Mouse (Mus musculus) cerebellum, adult 9-10 months (tissue): ENCODE results near the gene Slc16a12.
"Not testable (repeated sequence)": the region's sequence is repeated elsewhere in the genome, so short reads cannot be mapped to it uniquely, and the experiment has no call there.

Experiments used
- DNase-seq: peaks from one replicate; pipeline ENCODE4 v3.0.0; 2022

The Slc16a12 gene

DNA sequence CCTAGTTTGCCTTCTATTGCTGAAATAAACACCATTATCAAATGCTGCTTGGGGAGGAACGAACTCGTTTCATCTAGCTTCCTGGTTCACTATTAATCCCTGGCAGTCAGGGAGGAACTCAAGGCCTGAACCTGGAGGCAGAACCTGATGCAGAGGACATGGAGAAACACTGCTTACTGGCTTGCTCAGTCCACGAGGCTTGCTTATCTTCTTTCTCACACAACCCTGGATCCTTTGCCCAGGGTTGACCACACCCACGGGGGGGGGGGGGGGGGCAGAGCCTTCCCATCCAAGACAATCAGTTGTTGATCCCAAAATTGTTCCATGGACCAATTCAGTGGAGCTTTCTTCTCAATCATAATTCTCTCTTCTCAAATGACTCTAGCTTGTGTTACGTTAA, 84.3 kb downstream of the Slc16a12 start:
- DNase-seq: no peak

DNA sequence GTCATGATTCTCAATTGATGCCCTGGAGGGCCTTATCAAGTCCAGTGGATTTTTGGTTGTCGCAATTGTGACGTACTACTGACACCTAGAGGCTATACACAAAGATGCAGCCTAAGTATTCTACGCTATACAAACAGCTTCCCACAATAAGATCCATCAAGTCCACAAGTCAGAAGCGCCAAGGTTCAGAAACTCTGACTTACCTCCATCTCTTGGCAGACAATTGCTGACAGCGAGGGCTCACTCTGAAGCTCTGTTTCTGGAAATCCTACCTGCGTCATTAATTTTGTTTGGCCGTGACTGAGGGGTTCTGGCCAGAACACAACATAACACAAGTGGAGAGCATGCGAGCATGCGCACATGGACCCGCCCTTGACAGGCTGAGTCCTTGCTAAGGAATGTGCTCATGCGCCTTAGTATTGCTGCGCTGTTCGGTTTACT, 85.0 kb downstream of the Slc16a12 start:
- DNase-seq: peak; percentile 70

DNA sequence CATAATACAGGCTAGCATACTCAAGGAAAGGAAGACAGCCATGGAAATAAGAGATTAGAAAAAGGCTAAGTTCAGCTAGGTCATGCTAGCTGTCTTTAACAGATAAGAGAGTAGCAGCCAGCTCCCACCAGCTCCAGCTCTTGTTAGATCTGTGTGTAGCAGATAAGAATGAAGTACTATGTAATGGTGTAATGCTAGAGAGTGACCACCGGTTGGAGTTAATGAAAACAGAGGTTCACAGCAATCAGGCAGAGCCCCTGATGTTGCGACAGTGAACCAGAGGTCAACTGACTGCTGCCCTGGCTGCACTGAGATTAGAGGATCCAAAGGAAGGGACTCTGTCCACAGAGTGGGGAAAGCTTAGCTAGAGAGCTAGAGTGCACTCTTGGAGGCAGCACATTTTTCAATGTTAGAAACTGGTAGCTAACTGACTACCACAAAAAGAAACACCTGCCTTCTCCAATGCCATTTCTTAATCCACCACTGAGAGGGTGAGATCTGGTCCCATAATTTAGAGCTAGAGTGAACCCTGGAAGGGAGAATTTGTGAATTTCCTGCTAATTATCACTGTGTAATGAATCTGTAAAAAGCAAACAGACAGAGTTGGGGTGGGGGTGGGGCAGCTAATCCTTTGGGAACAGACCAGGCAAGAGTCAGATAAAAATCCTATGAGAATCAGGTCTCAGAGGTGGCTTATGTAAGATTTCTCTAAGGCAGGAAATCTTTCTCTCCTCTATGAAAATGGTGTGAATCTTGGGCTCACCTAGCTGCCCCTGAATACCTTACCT, 90.4 kb downstream of the Slc16a12 start:
- no peak for DNase-seq

DNA sequence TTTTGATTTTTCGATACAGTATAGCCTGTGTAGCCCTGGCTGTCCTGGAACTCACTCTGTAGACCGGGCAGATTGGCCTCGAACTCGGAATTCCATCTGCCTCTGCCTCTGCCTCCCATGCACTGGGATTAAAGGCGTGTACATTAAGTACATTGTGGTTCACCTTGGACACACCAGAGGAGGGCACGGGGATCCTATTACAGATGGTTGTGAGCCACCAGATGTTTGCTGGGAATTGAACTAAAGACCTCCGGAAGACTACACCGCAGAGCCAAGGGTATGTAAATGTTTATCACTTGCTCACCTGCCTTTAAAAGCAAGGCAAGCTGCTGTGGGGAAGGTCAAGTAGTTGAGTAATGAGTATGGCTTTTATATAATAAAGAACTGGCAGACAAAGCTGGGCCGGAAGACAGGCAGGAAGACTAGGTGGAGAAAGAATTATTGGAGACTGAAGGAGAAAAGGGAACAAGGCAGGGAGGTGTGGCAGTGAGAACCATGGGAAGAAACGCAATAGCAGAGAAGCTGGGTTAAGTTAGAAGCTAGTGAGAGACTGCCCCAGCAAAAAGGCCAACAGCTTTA, 91.8 kb downstream of the Slc16a12 start:
- no peak for DNase-seq

DNA sequence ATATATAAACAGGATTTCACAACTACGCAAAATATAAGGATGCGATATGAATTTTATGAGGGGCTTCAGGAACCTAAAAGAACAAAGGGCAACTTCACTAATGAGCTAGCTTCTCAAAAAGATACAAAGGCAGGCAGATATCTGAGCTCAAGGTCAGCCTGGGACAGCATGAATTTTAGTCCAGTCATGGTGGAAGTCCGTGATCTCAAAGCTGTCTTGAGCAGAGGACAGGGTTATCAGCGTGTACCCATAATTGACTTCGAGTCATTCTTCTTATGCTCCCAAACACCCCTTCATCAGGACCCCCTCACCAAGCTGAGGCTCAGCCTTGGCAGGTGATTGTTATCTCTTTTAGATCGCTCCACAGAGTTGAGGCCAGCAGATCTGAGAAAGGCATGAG, 96.1 kb downstream of the Slc16a12 start:
- no peak for DNase-seq

DNA sequence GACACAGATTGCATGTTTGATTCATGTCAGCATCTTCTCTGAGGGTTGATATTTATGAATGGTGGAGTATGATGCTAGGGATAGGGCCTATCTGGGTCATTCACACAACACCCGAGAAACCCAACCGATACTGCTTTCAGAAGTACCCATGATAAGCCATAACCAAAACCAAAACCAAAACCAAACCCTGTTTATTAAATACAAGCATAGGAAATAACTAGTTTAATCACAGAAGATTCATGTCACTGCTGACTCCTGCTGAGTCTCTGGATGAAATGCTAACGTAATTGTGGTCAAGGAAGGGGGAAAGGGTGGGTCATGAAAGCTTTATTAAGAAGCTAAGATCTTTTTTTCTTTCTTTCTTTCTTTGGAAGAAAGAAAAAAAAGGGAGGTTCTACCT, 96.8 kb downstream of the Slc16a12 start:
- no peak for DNase-seq

DNA sequence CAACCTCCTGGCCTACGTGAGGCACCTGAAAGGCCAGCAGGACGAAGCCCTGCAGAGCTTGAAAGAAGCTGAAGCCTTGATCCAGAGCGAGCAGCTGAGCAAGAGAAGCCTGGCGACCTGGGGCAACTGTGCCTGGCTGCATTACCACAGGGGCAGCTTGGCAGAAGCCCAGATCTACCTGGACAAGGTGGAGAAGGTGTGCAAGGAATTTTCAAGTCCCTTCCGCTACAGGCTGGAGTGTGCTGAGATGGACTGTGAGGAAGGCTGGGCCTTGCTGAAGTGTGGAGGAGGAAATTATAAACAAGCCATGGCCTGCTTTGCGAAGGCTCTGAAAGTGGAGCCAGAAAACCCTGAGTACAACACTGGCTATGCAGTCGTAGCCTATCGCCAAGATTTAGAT, 99.5 kb downstream of the Slc16a12 start:
- DNase-seq: not testable (repeated sequence)

DNA sequence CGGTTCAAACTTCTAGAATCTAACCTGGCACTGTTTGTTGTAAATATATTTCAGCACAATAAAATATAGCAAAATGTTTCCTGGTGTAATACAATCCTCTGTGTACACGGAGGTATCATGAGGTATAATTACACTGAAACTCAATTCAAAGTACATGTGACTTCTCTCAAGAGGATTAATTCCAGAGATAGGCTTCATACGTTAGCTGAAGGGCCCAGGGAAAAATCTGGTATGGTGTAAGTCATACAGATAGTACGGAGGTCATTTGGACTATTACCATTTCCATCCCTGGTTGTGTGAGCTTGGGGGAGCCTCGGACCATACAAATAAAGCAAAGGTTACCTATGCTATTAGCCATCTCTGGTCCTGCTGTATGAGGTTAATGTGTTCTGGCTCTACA, 104.5 kb downstream of the Slc16a12 start:
- DNase-seq: no peak

DNA sequence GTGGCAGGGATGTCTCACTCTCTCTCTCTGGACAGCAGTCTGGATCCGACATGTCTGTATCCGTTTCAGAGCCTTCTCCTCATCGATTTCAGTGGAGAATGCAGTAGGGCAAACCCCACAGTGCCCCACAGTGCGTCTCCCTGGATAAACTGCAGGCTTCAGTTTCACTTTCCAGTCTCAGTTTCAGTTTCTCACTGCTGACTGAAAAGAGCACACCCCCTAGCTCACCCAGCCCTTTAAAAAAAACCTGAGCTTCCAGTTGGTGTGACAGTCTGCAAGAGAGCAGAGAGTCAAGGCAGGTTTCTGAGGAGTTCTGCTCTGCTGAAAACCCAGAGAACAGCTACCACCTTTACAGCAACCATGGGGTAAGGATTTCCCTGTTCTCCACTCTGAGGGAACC, 106.5 kb downstream of the Slc16a12 start, which contains the start of the genes Ifit1bl2 and Ifit1:
TSS of gene Ifit1bl2 (minus strand) at position 121 of the 400 bp plus-strand sequence.
TSS of gene Ifit1 (plus strand) at position 249 of the 400 bp plus-strand sequence.
- DNase-seq: no peak

DNA sequence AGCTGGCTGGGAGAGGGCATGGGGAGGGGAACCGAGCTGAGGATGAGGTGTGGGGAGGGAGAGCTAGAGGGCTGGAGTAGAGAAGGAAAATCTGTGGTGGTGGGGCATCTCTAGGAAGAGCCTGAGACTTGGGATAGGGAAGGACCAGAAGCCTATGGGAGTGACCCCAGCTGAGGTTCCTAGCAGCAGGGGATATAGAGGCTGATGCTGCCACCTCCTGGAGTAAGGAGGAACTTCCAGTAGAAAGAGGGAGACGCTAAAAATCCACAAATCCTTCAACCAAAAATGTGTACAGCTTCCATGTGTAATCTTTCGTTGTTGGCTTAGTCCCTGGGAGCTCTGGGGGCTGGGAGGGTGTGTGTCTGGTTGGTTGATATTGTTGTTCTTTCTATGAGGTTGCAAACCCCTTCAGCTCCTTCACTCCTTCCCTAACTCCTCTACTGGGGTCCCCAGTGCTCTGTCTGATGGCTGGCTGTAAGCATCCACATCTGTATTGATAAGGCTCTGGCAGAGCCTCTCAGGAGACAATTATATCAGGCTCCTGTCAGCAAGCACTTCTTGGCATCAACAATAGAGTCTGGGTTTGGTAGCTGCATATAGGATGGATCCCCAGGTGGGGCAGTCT, 110.0 kb downstream of the Slc16a12 start:
- peak; percentile 5 for DNase-seq

DNA sequence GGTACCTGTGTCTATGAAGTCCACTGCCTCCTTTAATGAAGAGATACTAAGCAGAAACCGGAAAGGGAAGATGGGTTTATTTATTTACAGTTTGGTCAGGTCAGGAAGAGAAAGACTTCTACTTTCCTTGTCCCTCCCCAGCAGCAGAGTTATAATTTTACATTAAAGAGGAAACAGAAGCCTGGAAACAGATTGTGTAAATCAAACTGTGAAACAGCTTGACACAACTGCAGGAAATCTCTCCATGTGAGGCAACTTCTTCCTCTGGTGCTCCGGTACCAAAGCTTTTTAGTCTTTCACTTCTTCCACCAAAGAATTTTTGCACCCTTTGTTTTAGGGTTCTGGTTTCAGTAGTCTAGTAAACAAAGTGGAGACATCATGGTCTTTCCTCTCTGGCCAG, 113.6 kb downstream of the Slc16a12 start:
- no peak for DNase-seq

DNA sequence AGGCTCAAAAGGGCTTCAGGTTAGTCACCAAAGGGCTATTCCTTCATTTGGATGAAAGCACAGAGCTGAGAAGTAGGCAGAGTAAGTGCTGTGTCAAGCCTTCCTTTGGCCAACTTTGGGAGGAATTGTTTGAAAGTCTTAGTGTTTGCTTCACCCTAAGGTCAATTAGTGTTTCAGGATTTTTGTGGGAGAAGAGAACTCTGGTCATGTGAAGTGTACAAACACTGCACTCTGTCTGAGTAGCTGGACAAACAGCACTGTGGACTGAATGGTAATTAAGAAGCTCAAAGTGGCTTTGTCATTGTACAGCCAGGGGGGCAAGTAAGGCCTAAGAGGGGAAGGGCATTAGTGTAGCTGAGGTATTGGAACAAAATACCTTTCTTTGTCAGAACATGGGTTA, 115.6 kb downstream of the Slc16a12 start:
- DNase-seq: no peak

DNA sequence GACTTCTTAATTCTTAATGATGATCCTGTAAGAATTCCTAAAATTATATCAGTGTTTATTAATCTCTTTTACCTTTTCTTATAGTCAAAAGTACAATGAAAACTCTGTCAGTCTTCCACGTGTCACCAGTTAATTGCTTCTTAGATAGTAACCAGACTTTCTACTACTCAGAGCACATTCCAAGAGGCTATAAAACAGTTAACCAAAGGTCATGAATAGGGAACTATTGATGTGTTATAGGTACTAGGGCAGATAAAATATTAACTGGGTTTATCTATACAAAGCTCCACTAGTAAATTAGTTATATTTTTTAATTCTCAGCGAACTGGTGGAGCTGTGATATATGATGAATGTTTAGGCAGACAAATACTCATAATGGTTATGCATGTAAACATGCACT, 119.6 kb downstream of the Slc16a12 start:
- no peak for DNase-seq

DNA sequence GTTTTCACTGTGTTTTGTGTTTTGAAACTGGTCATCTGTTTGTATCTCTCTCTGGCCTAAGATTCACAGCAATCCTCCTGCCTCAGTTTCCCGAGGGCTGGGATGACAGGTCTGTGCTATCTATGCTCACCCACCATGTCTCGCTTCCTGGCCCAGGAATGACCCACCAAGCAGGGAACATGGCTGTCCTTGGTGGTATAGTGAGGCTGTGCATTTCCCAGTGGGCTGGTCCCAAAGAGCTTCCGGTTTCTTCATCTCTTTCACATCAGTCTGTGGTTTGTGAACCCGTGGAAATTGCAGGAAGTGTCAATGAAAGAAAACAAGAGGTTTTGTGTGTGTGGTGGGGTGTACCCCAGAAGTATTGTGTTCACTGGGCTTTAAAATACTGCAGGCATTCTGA, 122.4 kb downstream of the Slc16a12 start:
- no peak for DNase-seq

DNA sequence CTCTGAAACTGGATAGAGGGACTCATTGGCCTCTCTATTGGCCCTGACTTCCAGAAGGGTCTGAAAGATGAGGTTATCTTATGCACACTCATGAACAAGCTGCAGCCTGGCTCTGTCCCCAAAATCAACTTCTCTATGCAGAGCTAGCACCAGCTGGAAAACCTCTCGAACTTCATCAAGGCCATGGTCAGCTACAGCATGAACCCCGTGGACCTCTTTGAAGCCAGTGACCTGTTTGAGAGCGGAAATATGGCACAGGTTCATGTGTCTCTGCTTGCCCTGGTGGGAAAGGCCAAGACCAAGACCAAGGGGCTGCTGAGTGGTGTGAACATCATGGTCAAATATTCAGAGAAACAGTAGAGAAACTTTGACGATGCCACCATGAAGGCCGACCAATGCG, 123.3 kb downstream of the Slc16a12 start:
- DNase-seq: no peak

DNA sequence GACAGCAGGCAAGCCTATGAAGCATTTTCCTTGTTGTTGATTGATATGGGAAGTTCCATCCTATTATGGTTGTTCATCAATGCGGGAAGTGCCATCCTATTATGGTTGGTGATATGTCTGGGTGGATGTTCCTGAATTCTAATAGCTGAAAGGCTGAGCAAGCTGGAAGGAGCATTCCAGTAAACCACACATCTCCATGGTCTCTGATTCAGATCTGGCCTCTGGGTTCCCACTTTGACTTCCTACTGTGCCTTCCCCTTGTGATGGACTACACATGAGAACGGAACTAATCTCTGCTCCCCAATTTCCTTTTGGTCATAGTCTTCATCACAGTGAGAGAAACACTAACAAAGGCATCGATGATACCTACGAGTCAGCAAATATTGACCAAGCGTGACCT, 126.2 kb downstream of the Slc16a12 start:
- DNase-seq: no peak
